Mouse (Mus musculus) adrenal gland, postnatal 25 days (tissue): Measurements from ENCODE around the gene Foxk1. TPM values are rescaled to one million over a fixed set of nuclear protein-coding genes. Genes with fewer than 3 reads are reported as not detected.

Experiments
- DNase-seq: peaks from one replicate; pipeline ENCODE4 v3.0.0; 2021; ENCODE audit warnings: mixed read lengths
- total RNA-seq: library from RNA; stranded (reverse); gene quantifications from 2 replicates; pipeline ENCODE4 v1.2.3, GENCODE M21; 2021

Foxk1 gene
- total RNA-seq, 1 experiment from 2014 or later, result 27.3 TPM

DNA sequence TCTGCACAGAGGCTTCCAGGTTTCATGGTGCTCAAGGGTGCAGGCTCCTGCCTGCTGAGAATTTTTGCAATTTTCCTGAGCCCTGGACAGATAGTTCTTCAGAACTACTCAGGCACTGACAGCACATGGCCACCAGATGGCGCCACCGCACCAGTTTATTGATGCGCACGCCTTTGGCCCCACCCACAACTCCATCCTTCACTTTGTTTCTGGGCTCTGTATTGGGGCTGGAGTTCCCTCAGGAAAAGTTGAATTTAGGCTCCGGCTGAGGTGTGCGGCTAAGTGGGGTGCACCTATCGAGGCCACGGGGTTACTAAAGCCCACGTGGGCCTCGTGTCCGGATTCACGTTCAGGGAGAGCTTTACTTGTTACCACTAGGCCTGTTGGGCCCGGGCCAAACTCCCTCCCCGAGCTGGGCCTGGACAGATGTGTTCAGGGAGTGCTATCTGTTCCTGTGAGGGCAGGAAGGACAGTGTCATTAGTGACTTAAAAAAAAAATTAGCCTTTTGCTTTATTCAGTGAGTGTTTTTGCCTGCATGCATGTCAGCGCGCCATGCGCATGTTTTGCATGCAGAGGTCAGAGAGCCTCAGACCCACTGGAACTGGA, 77.6 kb downstream of the Foxk1 start:
- DNase-seq, result peak; percentile 89

GRCm38 (mm10) chr5:142482512-142482911, 81.2 kb downstream of the Foxk1 start:
- DNase-seq, result peak; percentile 38

DNA sequence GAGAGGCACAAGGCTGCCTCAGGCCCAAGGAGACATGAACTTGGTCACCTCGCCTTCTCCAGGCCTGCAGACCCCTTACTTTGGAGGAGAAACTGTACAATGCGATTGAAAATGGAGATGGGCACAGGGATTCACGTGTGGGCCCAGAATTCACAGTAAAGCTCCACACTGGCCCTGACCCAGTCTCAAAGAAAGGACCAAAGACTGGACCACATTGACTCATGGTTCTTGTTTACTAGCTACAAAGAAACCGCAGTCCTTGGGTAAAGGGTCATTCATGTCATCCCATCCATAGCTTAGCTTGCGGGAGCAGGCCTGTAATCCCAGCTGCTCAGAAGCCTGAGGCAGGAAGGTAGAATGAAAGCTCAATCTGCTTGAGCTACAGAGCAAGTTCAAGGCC, 82.3 kb downstream of the Foxk1 start:
- DNase-seq, result no peak

DNA sequence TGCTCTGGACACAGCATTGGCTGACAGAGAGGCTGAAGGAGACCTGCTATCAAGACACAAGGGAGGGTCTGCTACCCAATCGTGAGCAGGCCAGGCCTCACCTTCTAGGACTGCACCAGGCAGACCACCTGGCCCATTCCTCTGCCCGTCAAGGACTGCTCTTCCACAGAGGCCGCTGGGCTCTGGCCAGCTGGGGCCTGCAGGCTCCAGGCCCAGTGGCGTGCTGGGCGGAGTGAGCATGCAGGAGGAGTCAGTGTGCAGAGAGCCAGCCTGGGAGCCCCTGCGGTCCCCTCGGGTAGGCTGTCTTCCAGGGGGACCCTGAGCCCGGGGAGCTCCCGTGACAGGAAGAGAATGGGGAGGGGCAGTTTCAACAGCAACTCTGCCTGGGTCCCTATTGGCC, 85.4 kb downstream of the Foxk1 start:
- DNase-seq, result no peak

GRCm38 (mm10) chr5:142489955-142490707, 88.8 kb downstream of the Foxk1 start:
- no peak for DNase-seq

DNA sequence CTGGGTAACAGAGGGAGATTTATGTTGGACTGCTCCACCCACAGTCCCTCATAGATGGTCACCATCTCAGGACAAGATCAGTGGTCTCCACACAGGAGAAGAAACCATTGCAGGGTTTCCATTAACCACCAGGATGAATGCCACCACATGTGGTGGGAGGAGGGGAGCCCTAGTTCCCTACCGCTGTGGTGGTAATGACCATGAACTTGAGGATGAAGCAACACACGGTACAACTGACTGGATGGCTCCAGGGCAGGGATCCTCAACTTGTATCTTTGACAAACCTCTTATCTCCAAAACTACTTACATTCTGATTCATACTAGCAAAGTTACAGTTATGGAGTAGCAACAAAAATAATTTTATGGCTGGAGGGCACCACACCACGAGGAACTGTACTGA, 92.0 kb downstream of the Foxk1 start:
- DNase-seq, result no peak

DNA sequence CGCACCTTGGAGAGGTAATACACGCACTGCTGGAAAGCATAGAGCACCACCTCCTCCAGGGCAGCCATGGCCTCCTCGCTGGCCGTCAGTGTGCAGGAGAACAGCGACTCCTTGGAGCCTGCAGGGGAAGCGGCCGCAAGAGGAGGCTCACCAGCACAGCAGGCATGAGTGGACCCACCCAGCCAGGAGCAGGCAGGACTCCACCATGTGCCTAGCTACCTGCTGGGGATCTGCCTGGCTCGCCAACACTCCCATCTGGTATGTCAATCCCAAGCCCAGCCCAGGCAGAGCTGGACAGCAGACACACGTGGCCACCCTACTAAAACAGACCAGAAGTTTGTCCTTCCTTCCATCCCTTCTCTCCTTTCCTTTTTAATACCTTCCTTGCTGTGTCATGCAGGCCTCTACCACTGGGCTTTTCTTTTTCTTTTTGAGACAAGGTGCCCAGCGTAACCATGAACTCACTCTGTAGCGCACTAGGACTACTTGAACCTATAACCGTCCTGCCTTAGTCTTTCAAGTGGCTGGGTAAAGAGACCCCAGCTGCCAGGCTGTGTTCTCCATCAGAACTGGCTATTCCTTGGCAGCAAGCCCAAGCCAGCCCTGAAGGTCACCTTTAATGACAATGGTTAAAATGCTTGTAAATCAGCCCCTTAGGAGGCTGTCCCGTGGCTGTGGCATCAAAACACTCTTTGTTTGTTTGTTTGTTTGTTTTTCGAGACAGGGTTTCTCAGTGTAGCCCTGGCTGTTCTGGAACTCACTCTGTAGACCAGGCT, 94.2 kb downstream of the Foxk1 start:
- peak; percentile 51 for DNase-seq

DNA sequence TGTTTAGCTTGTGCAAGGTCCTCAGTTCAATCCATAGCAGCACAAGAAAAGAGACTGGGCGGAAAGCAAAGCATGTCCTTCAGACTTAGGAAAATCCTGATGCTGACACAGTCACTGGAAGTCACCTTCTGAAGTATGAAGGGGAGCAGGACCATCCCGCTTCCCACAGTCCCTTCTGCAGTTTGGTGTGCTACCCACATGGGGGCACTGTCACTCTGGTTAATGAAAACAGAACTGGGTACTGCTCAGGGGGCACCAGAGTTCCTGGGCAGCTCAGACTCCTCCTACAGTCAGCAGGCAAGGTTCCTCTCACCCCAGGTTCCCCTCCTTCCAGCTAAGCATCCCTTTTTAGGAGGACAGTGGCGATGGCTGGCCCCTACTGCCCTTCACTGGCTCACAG, 97.7 kb downstream of the Foxk1 start:
- DNase-seq, result no peak

DNA sequence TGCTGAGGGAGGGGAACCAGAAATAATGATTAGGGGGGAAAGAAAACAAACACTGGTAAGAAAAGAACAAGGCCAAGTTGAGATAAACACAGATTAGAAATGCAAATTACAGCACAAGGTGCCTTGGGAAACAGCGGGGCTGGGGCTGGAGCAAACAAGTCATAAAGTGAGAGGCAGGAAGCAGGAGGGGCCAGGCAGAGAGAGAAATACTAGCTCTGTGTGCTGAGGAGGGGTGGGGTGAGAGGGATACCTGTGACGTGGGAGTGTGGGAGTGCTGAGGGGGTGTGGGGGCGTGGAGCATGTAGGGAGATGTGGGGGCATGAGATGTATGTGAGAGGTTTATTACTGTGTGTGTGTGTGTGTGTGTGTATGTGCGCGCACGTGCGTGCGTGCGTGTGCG, 99.6 kb downstream of the Foxk1 start:
- DNase-seq, result no peak

GRCm38 (mm10) chr5:142502414-142502813, 101.1 kb downstream of the Foxk1 start:
- peak; percentile 73 for DNase-seq

DNA sequence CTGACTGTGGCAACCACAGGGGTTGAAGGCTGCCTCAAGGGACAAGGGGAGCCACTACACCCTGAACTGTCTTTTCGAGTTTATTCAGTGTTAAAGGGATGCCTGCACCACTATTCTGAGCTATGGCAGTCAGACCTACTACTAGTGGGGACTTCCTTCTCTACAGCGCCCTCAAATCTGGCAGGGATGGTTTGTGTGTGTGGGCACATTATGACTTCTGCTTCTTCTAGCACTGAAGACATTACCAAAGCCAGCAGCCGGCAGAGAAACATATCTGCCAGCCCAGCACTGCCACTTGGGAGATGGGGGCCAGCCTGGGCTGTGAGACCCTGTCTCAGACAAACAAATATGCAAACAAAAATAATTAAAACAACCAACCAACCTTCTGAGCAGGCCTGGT, 102.9 kb downstream of the Foxk1 start:
- DNase-seq, result no peak

DNA sequence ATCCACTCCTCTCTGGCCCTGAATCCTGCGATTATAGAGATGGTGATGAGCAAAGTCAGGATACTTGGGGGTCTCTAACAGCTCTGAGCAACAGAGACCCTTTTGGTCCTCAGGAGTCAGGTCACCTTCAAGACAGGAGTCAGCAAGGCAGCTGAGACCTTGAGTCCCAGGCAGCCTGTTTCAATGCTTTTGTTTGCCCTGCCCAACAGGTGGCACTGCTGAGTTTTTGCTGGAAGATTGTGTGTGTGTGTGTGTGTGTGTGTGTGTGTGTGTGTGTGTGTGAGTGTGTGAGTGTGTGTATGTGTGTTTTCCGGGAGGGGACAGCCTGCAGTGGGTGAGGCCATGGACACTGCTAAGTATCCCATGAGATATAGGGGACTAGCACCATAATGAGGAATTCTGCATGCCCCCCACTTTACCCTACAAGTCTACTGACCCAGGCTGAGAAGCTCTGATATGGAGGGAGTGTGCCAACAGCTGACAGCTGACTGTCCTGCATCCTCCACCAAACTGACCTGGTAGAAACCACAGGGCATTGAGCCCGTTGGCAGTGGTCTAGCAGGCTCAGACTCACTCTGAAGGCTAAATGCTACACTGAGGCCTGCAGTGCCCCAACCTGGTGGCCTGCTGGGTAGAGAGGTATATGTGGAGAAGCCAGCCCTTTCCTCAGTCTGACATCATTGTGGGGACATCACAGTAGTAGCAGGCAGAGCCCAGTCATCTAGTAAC, 104.6 kb downstream of the Foxk1 start:
- peak; percentile 49 for DNase-seq

DNA sequence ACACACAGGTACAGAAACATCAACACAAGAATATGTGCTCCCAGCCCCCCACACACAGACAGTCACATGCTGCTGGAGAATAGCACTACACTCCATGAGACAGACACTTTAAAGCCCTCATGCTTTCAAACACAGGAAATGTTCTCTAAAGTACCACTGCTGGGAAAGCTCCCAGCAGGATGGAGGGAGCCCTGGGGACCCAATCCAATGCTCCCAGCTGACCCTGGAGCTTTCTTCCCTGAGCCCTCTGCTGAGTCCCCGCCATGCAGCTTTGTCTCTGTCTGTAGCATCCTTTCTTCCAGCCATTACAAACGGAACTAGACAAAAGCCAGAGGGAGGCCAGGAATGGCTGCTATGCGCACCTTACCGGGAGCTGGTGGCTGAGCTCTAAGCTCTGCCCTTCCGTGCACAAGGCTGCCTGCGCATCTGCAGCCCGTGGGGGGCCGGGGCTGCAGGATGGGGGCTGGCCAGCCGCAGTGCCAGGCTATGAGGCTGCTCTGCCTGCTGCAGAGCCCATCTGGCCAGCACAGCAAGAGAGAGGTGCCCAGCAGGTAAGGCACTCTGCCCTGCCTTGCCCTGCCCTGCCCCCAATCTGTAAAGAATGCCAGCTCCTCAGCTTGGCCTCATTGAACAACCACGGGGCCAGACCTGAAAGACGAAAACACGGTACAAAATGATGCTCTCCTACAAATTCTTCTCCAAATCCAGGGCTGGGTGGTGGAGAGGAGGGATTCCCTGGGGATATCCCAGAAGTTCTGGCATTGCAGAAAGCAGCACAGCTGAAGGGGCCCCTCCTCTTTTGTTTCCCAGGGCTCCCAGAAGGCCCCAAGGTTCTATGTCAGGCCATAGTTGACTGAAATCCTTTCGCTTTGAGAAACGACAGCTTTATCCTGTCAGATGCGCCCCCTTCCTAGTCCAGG, 108.1 kb downstream of the Foxk1 start:
- no peak for DNase-seq

- no peak for DNase-seq
Observed at GRCm38 (mm10) chr5:142510061-142510414, 108.7 kb downstream of the Foxk1 start.

Other genes starting within 250 kb of the Foxk1 start
- gene Ap5z1, start 62.4 kb downstream of the Foxk1 start, total RNA-seq, result 17.7 and 28.4 TPM in 2 replicates
- 0.19 and 0.30 TPM in 2 replicates for gene Papolb, start 128.6 kb downstream of the Foxk1 start, total RNA-seq
- gene Radil, start 149.6 kb downstream of the Foxk1 start, total RNA-seq, result 2.9 and 8.1 TPM in 2 replicates
- 28.5 and 32.3 TPM in 2 replicates for gene Mmd2, start 207.3 kb downstream of the Foxk1 start, total RNA-seq
- gene Wipi2, start 226.2 kb downstream of the Foxk1 start, total RNA-seq, result 93.2 and 98.2 TPM in 2 replicates